Mouse (Mus musculus) left cerebral cortex, adult 18-20 months (tissue): ENCODE measurements at regions not wholly inside any gene's neighbourhood (a gene's known extent, or its start where the extent isn't known, plus 50 kb on each side); places are given as distances from the start of the nearest gene placed in this dataset.

Experiments used
- DNase-seq, 2 experiments: peaks; one replicate each; pipeline ENCODE4 v3.0.0; 2021 to 2022; ENCODE audit warnings: low spot score in 2 of 2, mixed read lengths in 1 of 2

- peak in 1 of 2 experiments; percentile 14 for DNase-seq
These were observed 277.2 kb upstream of the Tshz3 start for GRCm38 (mm10) chr7:36420741-36421140.

GRCm38 (mm10) chr7:36449181-36449915 lies 248.6 kb upstream of the Tshz3 start:
- peak; percentile 73 to 80 for DNase-seq

- no peak for DNase-seq
These were observed 244.1 kb upstream of the Tshz3 start for GRCm38 (mm10) chr7:36453816-36454215.

GRCm38 (mm10) chr7:36456080-36456479 lies 241.8 kb upstream of the Tshz3 start:
- peak in 1 of 2 experiments; percentile 26 for DNase-seq

- DNase-seq: no peak
These were observed 235.5 kb upstream of the Tshz3 start for GRCm38 (mm10) chr7:36462422-36462833.

GRCm38 (mm10) chr7:36469386-36469785 lies 228.5 kb upstream of the Tshz3 start:
- no peak for DNase-seq

- no peak for DNase-seq
These were observed 224.4 kb upstream of the Tshz3 start for GRCm38 (mm10) chr7:36473532-36473931.

GRCm38 (mm10) chr7:36476434-36476833 lies 221.5 kb upstream of the Tshz3 start:
- DNase-seq: no peak

- no peak for DNase-seq
These were observed 220.9 kb upstream of the Tshz3 start for GRCm38 (mm10) chr7:36476851-36477644.

- no peak for DNase-seq
These were observed 209.8 kb upstream of the Tshz3 start for GRCm38 (mm10) chr7:36488155-36488554.

- DNase-seq: no peak
These were observed 206.7 kb upstream of the Tshz3 start for GRCm38 (mm10) chr7:36491173-36491581.

GRCm38 (mm10) chr7:36504010-36504875 lies 193.7 kb upstream of the Tshz3 start:
- DNase-seq: no peak

- no peak for DNase-seq
These were observed 190.0 kb upstream of the Tshz3 start for GRCm38 (mm10) chr7:36507895-36508431.

GRCm38 (mm10) chr7:36513680-36514079 lies 184.2 kb upstream of the Tshz3 start:
- DNase-seq: no peak

- DNase-seq: no peak
These were observed 181.7 kb upstream of the Tshz3 start for GRCm38 (mm10) chr7:36516094-36516663.

- DNase-seq: no peak
These were observed 178.9 kb upstream of the Tshz3 start for GRCm38 (mm10) chr7:36519027-36519426.

- DNase-seq: no peak
These were observed 175.0 kb upstream of the Tshz3 start for GRCm38 (mm10) chr7:36522960-36523359.

GRCm38 (mm10) chr7:36526148-36526547 lies 171.8 kb upstream of the Tshz3 start:
- DNase-seq: no peak

GRCm38 (mm10) chr7:36526692-36527091 lies 171.2 kb upstream of the Tshz3 start:
- no peak for DNase-seq

GRCm38 (mm10) chr7:36529504-36530065 lies 168.3 kb upstream of the Tshz3 start:
- peak in 1 of 2 experiments; percentile 18 for DNase-seq
